Mouse (Mus musculus) layer of hippocampus, postnatal 36 days (tissue): ENCODE measurements at regions not wholly inside any gene's neighbourhood (a gene's known extent, or its start where the extent isn't known, plus 50 kb on each side); places are given as distances from the start of the nearest gene placed in this dataset.
A peak's percentile ranks its signal among the peaks of the same experiment; 100 is the strongest.

Experiments used
- DNase-seq, 2 experiments: peaks; one replicate each; pipeline ENCODE4 v3.0.0; 2022

GRCm38 (mm10) chr3:33498645-33499044 lies 301.0 kb upstream of the Ttc14 start:
- no peak for DNase-seq

GRCm38 (mm10) chr3:33508277-33508676 lies 291.4 kb upstream of the Ttc14 start:
- no peak for DNase-seq

DNA sequence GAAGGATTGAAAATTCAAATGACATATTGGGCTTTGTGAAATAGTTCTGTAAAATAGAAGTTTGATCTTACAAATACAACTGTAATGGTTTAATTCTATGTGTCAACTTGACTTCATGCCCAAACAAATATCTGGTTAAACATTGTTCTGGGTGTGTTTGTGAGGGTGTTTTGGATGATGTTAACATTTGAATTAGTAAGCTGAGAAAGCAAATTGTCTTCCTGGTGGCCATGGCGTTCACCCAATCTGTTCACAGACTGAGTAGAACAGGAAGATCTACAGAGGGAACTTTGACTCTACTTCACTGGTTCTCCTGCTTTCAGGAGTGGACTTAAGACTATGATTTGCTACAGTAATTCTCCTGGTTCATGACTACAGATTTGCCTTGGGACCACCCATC lies 255.5 kb upstream of the Ttc14 start:
- peak in 1 of 2 experiments; percentile 18 for DNase-seq

DNA sequence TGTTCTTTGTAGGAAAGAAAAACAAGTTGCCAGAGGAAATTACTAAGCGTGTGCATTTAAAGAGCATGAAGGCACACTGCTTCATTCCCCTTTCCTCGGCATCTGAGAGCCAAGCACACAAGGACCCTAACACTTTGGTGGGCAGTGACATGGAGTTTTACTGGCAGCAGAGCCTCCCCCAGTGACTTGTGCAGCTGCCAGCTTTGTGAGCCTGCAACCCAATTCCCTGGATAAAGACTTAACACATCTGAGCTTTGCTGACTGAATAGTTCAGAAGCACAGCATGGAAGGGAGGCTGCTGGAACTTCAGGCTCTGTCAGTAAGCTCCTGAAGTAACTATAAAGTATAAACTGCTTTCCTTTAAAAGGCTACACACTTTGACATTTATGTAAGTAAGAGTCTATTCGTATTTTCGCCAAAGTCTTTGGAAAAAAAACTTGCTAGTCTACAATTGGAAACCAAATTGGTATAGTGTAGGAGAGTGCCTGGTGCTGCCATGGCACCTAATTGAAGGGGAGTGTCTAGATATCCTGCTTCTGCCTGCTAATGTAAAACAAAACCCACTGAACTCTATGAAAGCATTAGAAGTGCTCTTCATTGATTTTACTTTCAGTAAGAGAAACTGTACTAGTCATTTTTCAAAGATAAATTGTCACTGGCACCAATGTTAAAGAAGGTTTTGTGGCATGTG lies 236.8 kb upstream of the Ttc14 start:
- no peak for DNase-seq

DNA sequence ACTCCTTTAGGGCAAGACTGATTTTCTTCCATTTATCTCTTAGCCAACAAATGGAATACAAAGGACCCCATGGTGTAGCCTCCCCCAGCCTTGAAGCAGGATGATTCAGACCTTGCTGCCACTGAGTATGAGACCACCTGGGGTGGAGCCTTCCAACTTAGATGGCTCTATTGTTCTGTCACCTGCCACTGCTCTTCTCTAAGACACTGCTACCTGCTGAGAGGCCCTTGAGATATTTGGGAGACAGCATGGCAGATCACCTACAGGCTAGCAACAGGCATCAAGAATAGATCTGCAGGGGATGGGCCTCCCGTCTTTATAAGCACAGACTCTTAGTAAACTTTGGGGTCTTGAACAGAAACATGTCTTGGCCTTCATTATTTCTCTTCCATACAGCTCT lies 219.0 kb upstream of the Ttc14 start:
- no peak for DNase-seq

DNA sequence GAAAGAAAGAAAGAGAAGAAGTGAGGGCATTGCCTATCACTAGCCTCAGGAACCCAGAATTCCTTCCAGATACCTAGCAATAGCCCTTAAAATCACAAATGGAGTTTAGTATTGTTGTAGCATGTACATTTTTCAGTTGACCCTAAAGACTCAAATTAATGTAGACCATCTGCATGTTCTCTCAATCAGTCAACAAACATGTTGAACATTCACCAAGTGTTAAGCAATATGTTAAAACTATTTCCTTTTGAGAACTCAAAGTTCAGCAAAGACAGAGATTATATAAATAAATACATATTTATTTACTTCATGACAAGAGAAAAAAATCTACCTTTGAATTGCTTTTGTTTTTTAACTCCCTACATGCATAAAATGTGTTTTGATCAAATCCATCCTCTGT lies 185.4 kb upstream of the Ttc14 start:
- no peak for DNase-seq

GRCm38 (mm10) chr3:33616871-33617270 lies 182.8 kb upstream of the Ttc14 start:
- DNase-seq: no peak

GRCm38 (mm10) chr3:33632928-33633514 lies 166.6 kb upstream of the Ttc14 start:
- no peak for DNase-seq

GRCm38 (mm10) chr3:33658597-33658996 lies 141.0 kb upstream of the Ttc14 start:
- DNase-seq: peak in 1 of 2 experiments; percentile 6
